Mouse (Mus musculus): ENCODE results near the gene Ankrd39.

Ankrd39 gene

DNA sequence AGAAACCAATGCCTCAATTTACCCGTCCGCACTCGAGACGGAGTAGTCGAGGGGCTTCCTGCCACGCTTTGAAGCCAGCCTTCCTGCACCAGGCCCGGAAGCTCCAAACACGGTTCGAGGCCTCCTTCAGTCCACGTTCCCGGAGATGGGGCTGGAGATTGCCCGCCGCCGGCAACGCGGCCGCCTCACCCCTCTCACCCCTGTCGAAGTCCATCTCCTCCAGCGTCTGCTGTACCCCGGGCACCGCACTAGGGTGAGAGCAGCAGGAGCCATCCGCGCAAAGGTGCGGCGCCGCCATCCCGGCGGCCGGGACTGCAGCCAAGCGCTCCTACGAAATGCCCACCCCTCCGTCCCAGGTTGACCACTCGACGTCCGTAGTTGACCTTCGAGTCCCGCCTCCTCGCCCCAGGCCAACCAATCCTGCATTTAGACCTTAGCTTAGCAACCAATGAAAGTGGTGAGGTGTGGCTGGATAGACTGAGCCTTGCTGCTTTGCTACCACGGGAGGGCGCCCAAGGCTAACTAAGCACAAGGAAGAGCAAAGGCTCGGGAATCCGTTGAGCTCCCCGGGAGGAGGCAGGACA, at the start of gene Ankrd39:
Gene Ankrd39, minus strand, starts transcription at position 558 of the 584 bp plus-strand sequence.
- peak; percentile 97 for DNase-seq (ENCODE audit: low read depth, low spot score)

- no peak for DNase-seq (ENCODE audit: low read depth, low spot score)
Measured at GRCm38 (mm10) chr1:36596114-36596513, 48.9 kb upstream of the Ankrd39 start.

DNA sequence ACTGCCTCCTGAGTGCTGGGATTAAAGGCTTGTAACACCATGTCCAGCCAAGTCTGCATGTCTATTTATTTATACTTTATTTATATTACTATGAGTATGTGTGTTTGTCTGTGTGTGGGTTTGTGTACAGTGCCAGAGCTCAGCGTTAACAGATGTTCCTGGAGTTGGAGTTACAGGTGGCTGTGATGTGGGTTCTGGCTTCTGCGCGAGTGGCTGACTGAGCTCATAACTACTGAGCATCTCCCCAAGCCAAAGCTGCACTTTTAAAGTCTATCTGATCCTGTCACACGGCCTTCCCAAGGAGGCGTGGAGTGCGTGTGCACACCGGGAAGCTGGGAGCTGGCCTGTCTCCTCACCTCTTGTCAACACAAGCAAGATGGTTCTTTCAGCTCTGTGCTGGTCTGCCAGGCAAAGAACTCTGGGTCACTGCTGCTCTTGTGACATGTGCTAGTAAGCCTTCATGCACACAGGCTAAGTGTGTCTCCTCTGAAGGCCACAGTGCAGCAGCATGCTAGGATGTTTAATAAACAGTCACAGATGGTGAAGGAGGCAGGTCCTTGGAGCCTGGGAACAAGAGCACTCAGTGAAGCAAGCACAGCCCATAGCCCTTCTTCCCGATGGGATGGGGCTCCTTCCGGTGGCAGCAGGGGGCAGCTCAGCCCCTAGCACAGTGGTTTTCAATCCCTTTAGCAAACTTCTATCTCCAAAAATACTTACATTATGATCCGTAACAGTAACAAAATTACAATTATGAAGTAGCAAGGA, 48.1 kb upstream of the Ankrd39 start:
- no peak for DNase-seq (ENCODE audit: low read depth, low spot score)

DNA sequence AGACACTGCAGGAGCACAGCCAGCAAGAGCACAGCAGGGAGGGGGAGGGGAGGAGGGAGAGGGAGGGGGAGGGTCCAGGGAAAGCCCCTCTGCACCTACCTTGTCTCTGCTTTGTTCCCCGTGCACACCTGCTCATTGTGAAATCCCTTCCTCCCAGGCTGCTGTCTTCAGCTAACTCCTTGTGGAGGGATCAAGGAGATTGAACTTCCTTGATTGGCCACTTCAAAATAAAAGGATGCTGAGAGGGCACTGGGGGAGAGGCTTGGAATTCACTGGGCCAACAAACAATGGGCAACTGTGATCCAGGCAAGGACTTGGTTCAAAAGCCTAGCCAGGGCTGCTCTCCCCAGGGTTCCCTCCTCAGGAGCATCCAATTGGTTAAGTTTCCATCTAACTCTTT, 45.9 kb upstream of the Ankrd39 start:
- no peak for DNase-seq (ENCODE audit: low read depth, low spot score)

DNA sequence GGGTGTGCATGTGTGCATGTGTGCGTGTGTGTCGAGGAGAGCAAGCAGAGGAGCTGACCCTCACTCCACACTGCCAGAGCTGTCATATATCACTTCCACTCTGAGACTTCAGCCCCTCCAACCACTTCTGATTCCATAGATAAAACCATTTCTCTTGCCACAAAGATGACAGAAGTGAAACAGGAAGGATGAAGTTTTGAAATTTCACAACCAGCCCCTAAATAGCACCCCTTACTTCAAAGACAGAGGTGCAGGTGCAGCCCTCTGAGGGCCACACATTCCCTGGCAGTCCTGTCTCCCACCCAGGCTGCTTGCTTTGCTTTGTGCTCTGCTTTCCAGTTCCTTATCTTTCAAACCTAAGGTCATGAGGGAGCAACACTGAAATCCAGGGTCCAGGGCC, 44.2 kb upstream of the Ankrd39 start:
- no peak for DNase-seq (ENCODE audit: low read depth, low spot score)

DNA sequence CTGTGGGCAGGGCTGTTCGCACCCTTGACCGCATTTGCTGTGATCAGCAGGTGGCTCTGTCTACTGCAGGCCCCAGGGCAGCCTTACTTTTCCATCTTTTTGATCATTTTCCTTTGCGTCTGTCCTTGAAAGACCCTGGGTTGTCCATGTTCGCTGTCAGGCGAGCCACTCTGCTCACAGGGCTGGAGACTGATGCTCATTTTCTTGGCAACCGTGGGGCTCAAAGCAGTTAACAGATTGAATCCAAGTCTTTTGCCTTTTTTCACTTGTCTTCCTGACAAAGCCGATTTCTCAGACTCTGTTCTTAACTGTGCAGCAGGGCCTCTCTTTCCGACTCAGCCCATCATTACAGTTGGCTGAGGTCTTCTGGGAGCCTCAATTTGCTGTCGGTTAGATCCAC, 43.4 kb upstream of the Ankrd39 start:
- no peak for DNase-seq (ENCODE audit: low read depth, low spot score)

GRCm38 (mm10) chr1:36589486-36589885, 42.2 kb upstream of the Ankrd39 start:
- no peak for DNase-seq (ENCODE audit: low read depth, low spot score)

DNA sequence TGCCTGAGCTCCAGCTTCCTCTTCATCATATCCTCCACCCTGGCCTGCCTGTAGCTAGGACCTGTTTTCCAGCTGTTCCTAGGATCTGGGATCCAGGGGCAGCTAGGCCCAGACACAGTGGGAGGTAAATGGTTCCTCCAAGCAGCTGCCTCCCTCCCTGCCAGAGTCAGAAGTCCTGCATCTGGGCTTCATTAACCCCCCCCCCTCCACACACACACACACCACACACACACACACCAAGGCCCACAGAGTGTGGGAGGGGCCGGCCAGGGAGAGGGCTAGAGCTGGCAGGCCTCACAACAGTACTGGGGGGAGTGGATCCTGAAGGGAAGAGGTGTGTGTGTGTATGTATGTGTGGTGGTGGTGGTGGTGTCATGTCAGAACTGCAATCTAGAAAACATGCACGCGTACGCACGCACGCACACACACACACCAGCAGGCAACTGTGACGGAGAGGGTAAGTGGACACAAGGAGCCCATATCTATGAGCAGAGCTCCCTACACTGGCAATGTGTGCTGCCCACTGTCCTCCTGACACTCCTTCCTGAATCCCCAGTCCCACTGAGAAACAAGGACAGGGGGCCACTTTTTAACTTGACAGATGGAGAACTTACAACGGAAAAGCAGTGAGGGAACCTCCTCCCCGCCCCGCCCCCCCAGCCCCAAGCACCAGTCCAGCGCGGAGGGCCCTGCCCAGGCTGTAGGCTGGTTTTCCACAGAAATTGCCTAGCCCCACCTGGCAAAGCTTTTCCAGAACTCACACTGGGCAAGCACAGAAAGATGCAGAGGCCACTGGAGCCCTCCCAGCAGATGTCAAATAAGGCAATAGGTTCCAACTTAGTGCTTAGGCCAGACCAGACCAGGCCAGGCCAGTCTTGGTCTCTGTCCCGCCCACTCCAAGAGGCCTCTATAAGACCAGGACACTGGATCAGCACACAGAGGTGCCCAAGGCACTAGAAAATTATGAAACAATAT, 41.5 kb upstream of the Ankrd39 start:
- DNase-seq (ENCODE audit: low read depth, low spot score): no peak

DNA sequence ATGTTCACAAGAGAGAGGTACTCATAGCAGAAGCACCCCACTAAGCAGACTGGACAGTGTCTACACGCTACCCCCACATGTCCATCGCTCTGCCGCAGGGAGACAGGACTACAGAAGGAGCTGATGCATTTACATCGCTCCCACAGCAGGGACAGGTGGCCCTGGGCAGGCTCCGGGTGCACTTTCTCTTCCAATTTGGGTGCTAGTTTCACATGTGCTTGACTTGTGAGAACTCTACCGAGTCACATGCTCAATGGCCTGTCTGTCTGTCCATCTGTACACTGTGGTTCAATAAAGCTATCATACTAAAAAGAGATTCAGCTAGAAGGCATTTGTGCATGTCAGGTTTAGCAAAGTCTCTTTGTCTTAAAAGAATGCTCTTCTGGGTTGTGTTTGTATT, 40.6 kb upstream of the Ankrd39 start:
- DNase-seq (ENCODE audit: low read depth, low spot score): no peak

DNA sequence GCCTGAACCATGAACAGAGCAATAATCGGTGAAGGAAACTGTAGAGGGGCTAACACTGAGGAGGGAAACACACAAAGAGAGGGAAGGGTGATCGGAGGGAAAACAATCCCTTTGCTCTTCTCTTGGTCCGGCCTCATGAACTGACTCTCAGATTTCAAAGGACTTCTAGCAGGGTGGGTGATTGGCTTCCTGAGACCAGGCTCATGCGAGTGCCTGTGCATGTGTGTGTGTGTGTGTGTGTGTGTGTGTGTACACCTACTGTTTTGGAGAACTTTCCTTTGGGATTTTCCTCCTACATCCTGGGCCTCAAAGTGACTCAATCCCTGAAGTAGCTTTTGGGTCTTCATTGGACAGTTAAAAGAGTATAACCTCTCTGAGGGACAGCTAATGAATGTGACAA, 39.0 kb upstream of the Ankrd39 start:
- no peak for DNase-seq (ENCODE audit: low read depth, low spot score)

GRCm38 (mm10) chr1:36583408-36584116, 36.3 kb upstream of the Ankrd39 start:
- no peak for DNase-seq (ENCODE audit: low read depth, low spot score)

DNA sequence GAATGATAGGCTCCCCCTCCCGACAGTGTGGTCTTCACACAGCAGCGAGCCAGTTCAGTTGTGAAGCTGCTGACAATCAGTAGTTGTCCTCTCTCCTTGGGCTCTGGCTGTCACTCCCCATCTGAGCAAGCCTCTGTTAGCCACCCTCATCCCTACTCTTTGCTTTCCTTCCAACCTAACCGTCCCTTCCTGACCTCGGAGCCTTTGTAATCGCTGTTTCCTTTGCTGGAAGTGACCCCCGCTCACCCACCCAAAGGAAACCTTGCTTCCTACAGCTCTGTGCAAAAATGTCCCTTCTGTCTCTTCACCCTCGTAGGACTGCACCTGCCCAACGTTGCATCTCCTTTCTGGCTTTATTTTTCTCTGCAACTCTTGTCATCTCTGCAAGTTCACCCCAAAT, 35.0 kb upstream of the Ankrd39 start:
- DNase-seq (ENCODE audit: low read depth, low spot score): no peak

- DNase-seq (ENCODE audit: low read depth, low spot score): no peak
Measured at GRCm38 (mm10) chr1:36581260-36581659, 34.0 kb upstream of the Ankrd39 start.

DNA sequence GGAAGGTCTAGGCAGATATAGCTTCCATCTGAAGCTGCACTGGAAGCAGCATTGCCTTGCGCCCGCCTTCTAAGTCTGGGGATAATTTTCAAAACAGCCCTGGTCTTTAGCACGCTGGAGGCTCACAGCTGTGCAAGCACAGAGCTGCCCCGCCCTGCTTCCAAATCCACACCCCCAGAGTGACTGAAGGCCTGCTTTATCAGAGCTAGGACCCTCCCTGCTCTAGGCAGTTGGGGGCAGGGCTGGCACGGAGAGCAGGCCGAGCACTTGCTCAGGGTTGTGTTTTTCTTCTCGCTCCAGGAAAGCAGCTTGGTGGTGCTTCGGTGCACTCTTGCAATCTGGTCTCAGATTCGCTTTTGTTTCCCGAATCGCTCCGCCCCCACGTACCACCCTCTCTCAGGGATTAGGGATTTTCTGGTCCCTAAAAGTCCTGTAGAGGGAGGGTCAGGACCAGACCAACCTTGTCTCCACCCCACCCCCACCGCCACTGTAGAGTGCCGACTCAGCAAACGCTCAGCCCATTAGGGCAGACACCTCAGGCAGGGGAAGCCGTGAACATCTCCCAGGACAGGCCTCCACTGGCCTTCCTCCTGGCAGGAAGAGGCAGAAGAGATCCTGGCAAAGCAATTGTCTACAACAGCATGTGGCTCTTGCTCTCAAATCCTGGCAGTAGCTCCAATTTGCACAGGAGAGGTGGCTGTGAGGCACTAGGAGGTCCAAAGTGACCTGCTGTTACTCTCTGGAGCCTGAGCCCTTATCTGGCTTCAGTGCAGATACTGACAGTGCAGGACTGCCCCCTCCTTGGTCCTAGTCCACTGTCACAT, 33.4 kb upstream of the Ankrd39 start:
- DNase-seq (ENCODE audit: low read depth, low spot score): no peak

- no peak for DNase-seq (ENCODE audit: low read depth, low spot score)
Measured at GRCm38 (mm10) chr1:36579974-36580383, 32.7 kb upstream of the Ankrd39 start.

- no peak for DNase-seq (ENCODE audit: low read depth, low spot score)
Measured at GRCm38 (mm10) chr1:36576991-36577675, 29.9 kb upstream of the Ankrd39 start.

GRCm38 (mm10) chr1:36575347-36575746, 28.1 kb upstream of the Ankrd39 start:
- no peak for DNase-seq (ENCODE audit: low read depth, low spot score)

DNA sequence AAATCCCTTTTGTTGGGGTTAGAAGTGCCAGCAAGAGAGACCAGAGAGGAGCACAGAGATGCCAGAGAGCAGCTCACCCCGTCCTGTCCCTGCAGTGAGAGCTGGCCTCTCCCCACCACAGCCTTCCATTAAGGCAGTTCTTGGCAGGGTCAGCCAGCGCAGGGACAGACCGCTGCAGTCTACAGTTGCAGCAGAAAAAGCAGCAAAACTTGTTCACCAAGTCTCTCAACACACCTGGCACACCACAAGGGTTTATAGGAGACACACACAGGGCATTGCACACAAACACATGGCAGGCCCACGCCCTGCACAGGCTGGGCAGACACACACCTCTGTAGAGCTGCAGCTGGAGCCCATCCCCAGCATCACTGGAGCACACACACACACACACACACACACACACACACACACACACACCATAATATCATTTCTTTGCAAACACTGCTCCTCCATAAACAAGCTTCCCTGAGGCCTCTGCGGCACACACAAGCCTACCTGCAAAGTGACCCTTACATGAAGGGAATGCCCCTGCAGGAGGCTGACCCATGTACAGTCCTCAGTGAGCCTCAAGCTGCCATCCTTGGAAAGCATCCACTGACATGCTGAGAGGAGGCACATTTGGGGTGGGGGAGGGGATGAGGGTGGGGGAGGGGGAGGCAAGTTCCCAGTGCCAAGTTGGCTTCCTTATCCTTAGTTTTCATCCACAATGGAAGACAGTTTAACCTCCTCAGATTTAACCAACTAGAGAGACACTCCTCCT, 27.1 kb upstream of the Ankrd39 start:
- DNase-seq (ENCODE audit: low read depth, low spot score): no peak

DNA sequence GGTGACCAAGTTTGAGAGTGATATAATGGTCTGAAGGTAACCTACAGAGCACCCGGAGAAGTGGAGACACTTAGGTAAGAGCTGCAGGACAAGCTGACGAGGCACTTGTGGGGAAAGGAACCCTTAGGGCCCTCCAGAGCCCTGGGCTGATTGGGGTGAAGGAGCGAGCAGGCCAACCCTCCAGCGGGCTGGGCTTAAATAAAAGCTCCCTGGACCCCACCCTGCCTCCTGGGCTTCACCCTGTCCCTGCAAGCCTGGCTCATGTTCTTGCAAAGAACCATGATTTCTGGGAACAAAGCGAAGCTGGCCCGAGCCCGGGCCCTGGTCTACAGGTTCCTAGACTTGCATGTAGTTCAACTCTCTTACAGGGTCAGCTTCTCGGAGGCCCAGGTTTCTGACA, 26.3 kb upstream of the Ankrd39 start:
- DNase-seq (ENCODE audit: low read depth, low spot score): no peak

Measured in retina, postnatal 7 days (tissue).